14 mouse cellular contexts compared by ENCODE assay signal in the genomic region with DNA sequence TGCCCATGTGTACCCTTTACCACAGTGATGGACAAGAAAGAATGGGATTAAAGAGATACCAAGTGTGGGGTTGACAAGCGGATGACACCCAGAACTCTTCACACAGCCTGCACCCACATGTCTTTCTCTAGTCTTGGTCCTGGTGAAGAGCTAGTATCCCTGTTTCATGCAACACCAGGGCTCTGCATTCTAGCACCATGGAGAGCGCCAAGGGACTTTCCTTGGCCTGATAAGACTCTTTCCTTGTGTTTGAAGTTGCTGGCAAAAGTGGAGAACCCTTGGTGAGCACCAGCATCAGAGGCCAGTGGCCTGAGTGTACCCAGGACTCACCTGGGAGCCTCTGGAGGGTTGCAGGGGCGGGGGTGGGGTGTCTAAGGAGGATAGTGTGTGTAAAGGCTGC.
DNase-seq lines count a peak whose midpoint lies in the region.
"Had no signal": no experiment of that assay in that cellular context is flagged by ENCODE, and none has a peak within 500 bp of the region (broad histone marks: within the 10 kb centered on the region; RNA-seq: fewer than 3 reads in every experiment).

No protein-coding gene starts in this region.

- H3K36me3 ChIP-seq in heart, embryonic 10.5 days = no peaks in the 10 kb centered on the region
- H3K36me3 ChIP-seq in embryonic facial prominence, embryonic 10.5 days (replicated peaks) = no peaks in the 10 kb centered on the region
- H3K36me3 ChIP-seq: forebrain, embryonic 12.5 days; hindbrain, embryonic 15.5 days; liver, embryonic 13.5 days; midbrain, embryonic 13.5 days had no signal

- peak; percentile 7 to 10 for DNase-seq in heart, postnatal 10 days
- DNase-seq in heart, embryonic 10.5 days (ENCODE audit: low spot score) = no peak
- DNase-seq in ovary, postnatal 36 days (ENCODE audit: low spot score) = peak; percentile 13
- no peak for DNase-seq in ovary, postnatal 10 days (ENCODE audit: low spot score)
- peak; percentile 62 for DNase-seq in embryonic facial prominence, embryonic 10.5 days (ENCODE audit: low spot score)
- no peak for DNase-seq in layer of hippocampus, adult 9-11 months
- no peak for DNase-seq in lung, postnatal 14 days
- no peak for DNase-seq in cerebellum, postnatal 14 days
- DNase-seq: cerebellum, postnatal 36 days; layer of hippocampus, postnatal 36 days; liver, embryonic 13.5 days had no signal

- no peak overlapping the region for H3K4me3 ChIP-seq in heart, embryonic 10.5 days
- no peak overlapping the region for H3K4me3 ChIP-seq in embryonic facial prominence, embryonic 10.5 days
- H3K4me3 ChIP-seq: forebrain, embryonic 12.5 days; hindbrain, embryonic 15.5 days; liver, embryonic 13.5 days; midbrain, embryonic 13.5 days had no signal

- intact Hi-C loops in heart, postnatal 10 days (cut with DNase I) = no loop called here

- H3K4me1 ChIP-seq in heart, embryonic 10.5 days = no peaks in the 10 kb centered on the region
- H3K4me1 ChIP-seq in embryonic facial prominence, embryonic 10.5 days = no peaks in the 10 kb centered on the region
- H3K4me1 ChIP-seq: forebrain, embryonic 12.5 days; hindbrain, embryonic 15.5 days; liver, embryonic 13.5 days; midbrain, embryonic 13.5 days had no signal

- WGBS in heart, embryonic 10.5 days = 20% methylated on average over 3 of the region's 3 CpGs
- WGBS in embryonic facial prominence, embryonic 10.5 days = 29% methylated on average over 3 of the region's 3 CpGs

- H3K27me3 ChIP-seq in heart, embryonic 10.5 days (ENCODE audit: insufficient read depth, poor library complexity, severe bottlenecking) = no peaks in the 10 kb centered on the region
- H3K27me3 ChIP-seq in embryonic facial prominence, embryonic 10.5 days (replicated peaks; ENCODE audit: low read depth, poor library complexity, severe bottlenecking) = no peaks in the 10 kb centered on the region
- H3K27me3 ChIP-seq: liver, embryonic 13.5 days; midbrain, embryonic 13.5 days had no signal

- no peak overlapping the region for H3K27ac ChIP-seq in heart, embryonic 10.5 days
- H3K27ac ChIP-seq in embryonic facial prominence, embryonic 10.5 days (replicated peaks) = no peak overlapping the region
- H3K27ac ChIP-seq: forebrain, embryonic 12.5 days; hindbrain, embryonic 15.5 days; liver, embryonic 13.5 days; midbrain, embryonic 13.5 days had no signal

- no peaks in the 10 kb centered on the region for H3K9me3 ChIP-seq in heart, embryonic 10.5 days
- no peaks in the 10 kb centered on the region for H3K9me3 ChIP-seq in embryonic facial prominence, embryonic 10.5 days
- H3K9me3 ChIP-seq: forebrain, embryonic 12.5 days; hindbrain, embryonic 15.5 days; liver, embryonic 13.5 days; midbrain, embryonic 13.5 days had no signal

Comparison
In these comparisons a context has a peak if more than half of its experiments do, and no peak if none do; other contexts are left out.
1. DNase-seq: peak in heart, postnatal 10 days (2 of 2), ovary, postnatal 36 days (single experiment) and embryonic facial prominence, embryonic 10.5 days (single experiment); none in heart, embryonic 10.5 days (single experiment), ovary, postnatal 10 days (single experiment), layer of hippocampus, adult 9-11 months (single experiment), lung, postnatal 14 days (single experiment) and cerebellum, postnatal 14 days (0 of 2).